Mouse (Mus musculus) retina, postnatal 7 days (tissue): Measurements from ENCODE around the gene Mfap1a.
A peak's percentile ranks its signal among the peaks of the same experiment; 100 is the strongest.
"Not testable (repeated sequence)": the region's sequence is repeated elsewhere in the genome, so short reads cannot be mapped to it uniquely, and the experiment has no call there.

Experiments
- DNase-seq: peaks from one replicate; pipeline ENCODE4 v3.0.0-alpha.2; 2012; ENCODE audit warnings: low read depth, low spot score

Mfap1a gene

GRCm38 (mm10) chr2:121505942-121506882, at the start of gene Mfap1a, which contains the start of gene Wdr76:
TSS of gene Mfap1a (minus strand) at chr2:121506665.
TSS of gene Wdr76 (plus strand) at chr2:121506723.
- DNase-seq: peak; percentile 76

DNA sequence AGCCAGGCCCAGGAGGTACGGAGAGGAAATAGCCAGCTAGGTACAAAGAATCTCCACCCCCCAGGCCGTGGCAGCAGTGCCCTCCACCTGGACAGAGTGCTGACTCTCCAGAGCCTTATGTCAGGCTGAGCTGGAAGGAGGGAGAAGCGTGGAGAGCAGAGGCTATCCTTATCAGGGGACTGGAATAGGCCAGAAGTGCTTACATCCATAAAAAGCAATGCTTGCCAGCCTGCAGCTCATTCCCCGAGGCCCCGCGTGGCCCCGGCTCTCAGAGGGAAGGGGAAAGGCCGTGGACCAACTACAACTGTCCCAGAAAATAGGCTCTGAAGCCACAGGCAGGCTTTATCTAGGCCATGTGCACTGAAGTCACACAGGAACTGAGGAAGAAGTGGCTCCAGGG, 44.8 kb upstream of the Mfap1a start:
- DNase-seq: no peak

DNA sequence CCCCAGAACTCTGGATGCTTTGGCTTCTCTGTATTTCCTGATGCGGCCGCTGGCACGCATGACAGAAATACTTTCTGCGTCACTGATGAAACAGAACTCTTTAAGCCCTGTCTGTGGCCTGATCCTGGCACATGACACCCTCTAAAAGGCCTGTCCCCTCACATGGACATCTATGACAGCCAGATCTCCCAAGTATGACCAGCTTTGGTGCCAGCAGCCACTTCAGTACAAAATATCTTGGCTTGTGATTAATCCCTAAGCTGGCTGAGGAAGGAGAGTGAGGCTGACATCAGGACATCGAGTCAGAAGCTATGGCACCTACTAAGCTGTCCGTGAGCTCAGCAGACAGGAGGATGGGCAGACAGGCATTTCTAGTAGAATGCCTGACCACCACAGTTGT, 43.2 kb upstream of the Mfap1a start:
- no peak for DNase-seq

GRCm38 (mm10) chr2:121544829-121545228, 38.4 kb upstream of the Mfap1a start:
- DNase-seq: no peak

- no peak for DNase-seq
These were observed 18.6 kb upstream of the Mfap1a start for GRCm38 (mm10) chr2:121525056-121525455.

- DNase-seq: not testable (repeated sequence)
These were observed 16.4 kb upstream of the Mfap1a start for GRCm38 (mm10) chr2:121522830-121523229.

- DNase-seq: no peak
These were observed 15.5 kb upstream of the Mfap1a start for GRCm38 (mm10) chr2:121522006-121522405.

GRCm38 (mm10) chr2:121518711-121519110, 12.2 kb upstream of the Mfap1a start:
- not testable (repeated sequence) for DNase-seq

DNA sequence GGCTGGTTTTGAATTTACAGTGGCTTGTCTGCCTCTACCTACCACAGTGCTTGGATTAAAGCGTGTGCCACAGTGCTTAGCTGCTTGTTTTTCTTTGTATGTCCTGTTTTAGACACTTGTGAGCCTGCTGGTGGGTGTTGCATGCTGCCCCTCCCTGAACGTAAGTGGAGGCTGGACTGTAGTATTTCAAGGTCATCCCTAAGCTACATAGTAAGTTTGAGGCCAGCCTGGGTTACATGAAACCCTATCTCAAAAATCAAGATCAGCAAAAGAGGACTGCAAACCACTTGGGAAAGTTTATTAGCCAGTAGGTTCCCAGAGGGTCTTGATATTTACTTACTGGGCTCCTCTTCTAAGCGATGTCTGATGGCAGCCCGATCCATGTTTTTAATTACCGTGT, 11.6 kb upstream of the Mfap1a start:
- DNase-seq: no peak

- DNase-seq: no peak
These were observed 7.7 kb upstream of the Mfap1a start for GRCm38 (mm10) chr2:121514211-121514610.

DNA sequence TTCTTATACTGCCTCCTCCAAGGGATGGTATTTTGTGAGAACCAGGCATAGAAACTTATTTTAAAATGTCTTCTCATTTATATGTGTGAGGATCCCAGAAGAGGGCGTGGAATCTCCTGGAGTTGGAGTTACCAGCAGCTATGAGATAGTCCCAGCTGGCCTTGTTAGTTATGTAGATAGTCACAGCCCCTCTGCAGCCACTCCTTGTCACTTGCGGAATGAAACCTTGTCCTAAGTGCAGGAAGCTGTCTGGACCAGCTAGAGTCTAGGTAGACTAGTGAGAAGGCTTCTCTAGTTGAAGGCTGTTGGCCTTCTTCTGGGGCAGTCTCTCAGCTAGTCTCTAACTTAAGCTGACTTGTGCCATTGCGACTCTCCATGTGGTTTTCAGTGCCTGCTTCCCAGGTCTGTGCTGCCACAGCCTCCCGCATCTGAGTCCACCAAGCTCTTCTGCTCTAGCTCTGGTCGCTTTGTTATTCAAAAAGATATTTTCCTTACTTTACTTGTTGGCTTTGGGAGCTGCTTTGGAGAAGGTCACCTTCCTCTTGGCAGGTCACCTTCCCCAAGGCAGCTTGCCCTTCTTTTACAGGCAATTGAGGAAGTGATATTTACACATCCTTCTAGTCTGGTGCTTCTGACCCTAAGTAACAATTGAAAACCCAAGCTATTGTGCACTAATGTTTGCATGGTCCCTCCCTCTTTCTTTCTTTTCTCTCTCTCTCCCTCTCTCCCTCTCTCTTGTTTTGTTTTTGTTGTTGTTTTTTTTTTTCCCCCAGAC, 6.7 kb upstream of the Mfap1a start:
- DNase-seq: not testable (repeated sequence)

- DNase-seq: no peak
These were observed 4.9 kb upstream of the Mfap1a start for GRCm38 (mm10) chr2:121511401-121511800.

DNA sequence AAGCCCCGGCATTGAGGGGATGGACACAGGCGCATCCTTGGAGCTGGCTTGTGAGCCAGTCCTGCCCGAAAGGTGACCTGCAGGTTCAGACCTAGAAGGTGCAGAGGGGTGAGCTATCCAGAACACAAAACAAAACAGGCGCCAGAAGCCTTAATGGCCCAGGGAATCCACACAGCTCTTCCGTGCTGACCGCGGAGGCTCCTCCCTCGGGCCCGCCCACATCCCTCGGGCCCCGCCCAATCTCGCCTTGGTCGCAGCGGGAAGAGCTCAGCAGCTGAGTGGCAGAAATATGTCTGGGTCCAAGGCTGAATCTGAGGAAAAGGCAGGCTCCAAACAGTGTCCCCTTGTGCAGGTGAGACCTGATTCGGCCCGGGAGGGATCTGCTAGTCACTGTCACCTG, 3.1 kb upstream of the Mfap1a start:
- peak; percentile 13 for DNase-seq

DNA sequence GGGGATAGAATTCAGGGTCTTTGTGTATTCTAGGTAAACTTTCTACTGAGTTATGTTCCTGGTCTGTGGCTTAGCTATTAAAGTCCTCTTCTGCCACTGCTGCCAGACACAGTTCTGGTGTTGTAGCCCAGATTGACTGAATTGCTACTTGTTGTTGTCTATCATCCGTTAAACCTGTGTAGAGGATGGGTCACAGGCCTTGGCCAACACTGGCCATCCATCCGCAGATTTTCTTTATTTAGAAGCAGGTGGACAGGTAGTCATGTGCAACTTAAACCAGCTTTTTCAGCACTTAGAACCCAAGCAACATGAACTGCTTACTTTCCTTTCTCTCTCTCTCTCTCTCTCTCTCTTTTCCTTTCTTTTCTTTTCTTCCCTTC, 1.5 kb upstream of the Mfap1a start:
- DNase-seq: no peak

DNA sequence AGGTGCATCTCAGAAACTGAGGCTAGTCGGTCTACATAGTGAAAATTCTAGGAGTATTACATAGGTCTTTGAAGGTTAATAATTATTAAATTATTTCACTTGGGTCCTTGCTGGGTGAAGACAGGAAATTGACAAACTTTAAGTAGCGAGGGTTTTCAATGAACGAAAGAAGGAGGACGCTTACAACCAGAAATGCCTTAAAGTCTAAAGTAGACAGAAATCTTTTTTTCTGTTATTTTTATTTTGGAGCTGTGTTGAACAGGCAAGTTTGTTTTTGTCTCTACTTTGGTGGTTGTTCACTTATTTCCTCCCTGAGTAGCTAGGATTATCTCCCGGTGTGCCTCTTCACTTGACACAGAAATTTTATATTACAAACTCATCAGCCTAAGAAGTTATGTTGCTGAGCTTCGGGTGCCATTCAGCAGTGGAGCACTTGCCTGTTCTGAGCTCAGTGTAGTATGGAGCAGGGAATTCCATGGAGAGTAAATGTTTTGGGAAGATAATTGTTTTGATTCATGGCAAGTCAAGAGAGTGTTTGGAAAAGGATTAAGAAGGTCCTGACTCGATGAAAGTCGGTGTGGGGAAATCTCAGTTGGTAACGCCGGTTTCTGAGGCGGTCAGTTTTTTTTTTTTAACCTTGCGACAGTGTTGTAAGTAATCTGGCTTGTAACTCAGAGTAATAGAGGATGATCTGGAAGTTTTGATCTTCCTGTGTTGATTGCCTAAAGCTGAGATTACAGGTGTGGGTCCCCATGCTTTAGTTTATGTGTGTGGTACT, 897 bp upstream of the Mfap1a start:
- no peak for DNase-seq

GRCm38 (mm10) chr2:121501550-121501949, 4.9 kb downstream of the Mfap1a start:
- not testable (repeated sequence) for DNase-seq

- not testable (repeated sequence) for DNase-seq
These were observed 22.1 kb downstream of the Mfap1a start for GRCm38 (mm10) chr2:121484403-121484802.

DNA sequence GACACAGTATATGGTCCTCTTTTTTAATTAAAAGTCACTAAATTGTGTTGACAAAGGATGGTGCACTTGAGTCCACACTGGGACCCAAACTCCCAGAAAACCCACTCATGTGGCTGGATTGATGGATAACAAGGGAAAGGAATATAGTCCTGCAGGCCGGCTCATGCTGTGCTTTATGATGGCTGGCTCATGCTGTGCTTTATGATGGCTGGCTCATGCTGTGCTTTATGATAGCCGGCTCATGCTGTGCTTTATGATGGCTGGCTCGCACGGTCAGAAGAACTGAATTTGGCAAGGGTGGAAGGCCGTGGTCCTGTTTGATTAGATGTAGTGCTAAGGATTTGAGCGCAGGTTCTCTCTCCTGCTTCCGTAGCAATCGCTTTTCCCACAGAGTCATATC, 22.9 kb downstream of the Mfap1a start:
- no peak for DNase-seq

DNA sequence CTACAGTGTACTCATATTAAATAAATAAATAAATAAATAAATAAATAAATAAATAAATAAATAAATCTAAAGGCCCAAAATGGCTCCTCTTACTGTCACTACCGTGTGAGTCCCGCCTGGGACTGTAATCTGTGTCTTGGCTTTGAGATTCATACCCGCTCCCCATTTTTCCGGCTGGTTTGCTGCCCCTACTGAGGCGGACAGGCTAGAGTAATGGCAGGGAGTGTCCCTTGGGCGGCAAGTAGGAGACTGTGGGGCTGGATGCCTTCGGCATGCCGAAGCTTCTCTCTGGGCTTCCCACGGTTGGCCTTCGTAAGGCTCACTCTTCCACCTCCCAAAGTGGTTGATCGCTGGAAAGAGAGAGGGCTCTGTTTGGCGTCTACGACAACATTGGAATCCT, 25.5 kb downstream of the Mfap1a start:
- DNase-seq: not testable (repeated sequence)

DNA sequence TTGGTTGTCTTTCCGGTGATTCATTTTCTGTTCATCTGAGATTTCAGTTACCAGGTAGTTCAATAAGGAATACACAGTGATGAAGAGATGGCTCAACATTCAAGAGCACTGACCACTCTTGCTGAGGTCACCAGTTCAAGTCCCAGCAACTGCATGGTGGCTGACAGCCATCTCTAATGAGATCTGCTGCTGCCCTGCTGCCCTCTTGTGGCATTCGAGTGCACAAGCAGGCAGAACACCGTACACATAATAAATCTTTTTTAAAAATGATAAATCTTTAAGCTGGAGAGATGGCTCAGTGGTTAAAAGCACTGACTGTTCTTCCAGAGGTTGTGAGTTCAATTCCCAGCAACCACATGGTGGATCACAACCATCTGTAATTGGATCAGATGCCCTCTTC, 26.0 kb downstream of the Mfap1a start:
- DNase-seq: peak; percentile 25

GRCm38 (mm10) chr2:121477491-121478266, 28.8 kb downstream of the Mfap1a start:
- DNase-seq: no peak
